Mouse (Mus musculus) neural tube, embryonic 15.5 days (tissue): ENCODE measurements at regions not wholly inside any gene's neighbourhood (a gene's known extent, or its start where the extent isn't known, plus 50 kb on each side); places are given as distances from the start of the nearest gene placed in this dataset.

ENCODE experiments used
- ATAC-seq: fragments of 200-750 bp; cut with Nextera tagmentation; 2 replicates; pipeline ENCODE4 v1.8.0; 2017; ENCODE audit warnings: mild to moderate bottlenecking, moderate TSS enrichment, moderate library complexity; ENCODE audit not compliant: low FRiP score
- H3K27ac ChIP-seq: fragments of 300-500 bp; sonication (generic); replicated peaks from 2 replicates; pipeline ENCODE4 v1.5.1; 2015; ENCODE audit warnings: mild to moderate bottlenecking, inconsistent platforms
- H3K27me3 ChIP-seq: fragments of 300-500 bp; sonication (generic); replicated peaks from 2 replicates; pipeline ENCODE4 v1.6.1; 2015; ENCODE audit warnings: inconsistent platforms
- H3K36me3 ChIP-seq: fragments of 300-500 bp; sonication (generic); 2 replicates; pipeline ENCODE4 v1.6.1; 2015; ENCODE audit warnings: inconsistent platforms
- H3K4me1 ChIP-seq: fragments of 300-500 bp; sonication (generic); 2 replicates; pipeline ENCODE4 v1.6.1; 2015; ENCODE audit warnings: inconsistent platforms
- H3K4me2 ChIP-seq: fragments of 300-500 bp; sonication (generic); 2 replicates; pipeline ENCODE4 v1.6.1; 2015; ENCODE audit warnings: inconsistent platforms, mild to moderate bottlenecking, moderate library complexity
- H3K4me3 ChIP-seq: fragments of 300-500 bp; sonication (generic); replicated peaks from 2 replicates; pipeline ENCODE4 v1.5.1; 2015; ENCODE audit warnings: mild to moderate bottlenecking, inconsistent platforms
- H3K9ac ChIP-seq: fragments of 300-500 bp; sonication (generic); replicated peaks from 2 replicates; pipeline ENCODE4 v1.6.1; 2015; ENCODE audit warnings: mild to moderate bottlenecking, inconsistent platforms
- H3K9me3 ChIP-seq: fragments of 300-500 bp; sonication (generic); replicated peaks from 2 replicates; pipeline ENCODE4 v1.6.1; 2016; ENCODE audit warnings: inconsistent platforms
- WGBS: fragments of 180-500 bp; shearing (Covaris S2); methylation state at CpG from one replicate; pipeline ENCODE4 v1.1.7; 2015; ENCODE audit warnings: mixed read lengths; 5-methylcytosine and 5-hydroxymethylcytosine counted together

- Histone ChIP-seq H3K4me1 (no peaks in the 10 kb centered on the region), H3K27me3 (no peaks in the 10 kb centered on the region), H3K36me3 (no peaks in the 10 kb centered on the region), H3K9me3 (no peaks in the 10 kb centered on the region), H3K4me2 (no peak overlapping the region), H3K9ac (no peak overlapping the region), H3K27ac (no peak overlapping the region), H3K4me3 (no peak overlapping the region)
- 96% methylated on average over 7 of the region's 7 CpGs for WGBS
- ATAC-seq = no peak
Observed at GRCm38 (mm10) chr7:133286836-133287235, 162.7 kb upstream of the Ctbp2 start.

GRCm38 (mm10) chr7:133286216-133286615 is 162.1 kb upstream of the Ctbp2 start:
- WGBS = 90% methylated on average over 5 of the region's 5 CpGs

GRCm38 (mm10) chr7:133262161-133262560 is 138.0 kb upstream of the Ctbp2 start:
- Histone ChIP-seq H3K4me1 (no peaks in the 10 kb centered on the region; the same call in 1 of the 2 replicates), H3K27ac (no peak overlapping the region), H3K9me3 (no peaks in the 10 kb centered on the region), H3K4me3 (no peak overlapping the region), H3K27me3 (no peaks in the 10 kb centered on the region), H3K9ac (no peak overlapping the region), H3K36me3 (no peaks in the 10 kb centered on the region), H3K4me2 (no peak overlapping the region)
- ATAC-seq = no peak
- WGBS = 82% methylated on average over 5 of the region's 5 CpGs

More at GRCm38 (mm10) chr7:133286216-133286615, 162.1 kb upstream of the Ctbp2 start:
- no peak for ATAC-seq
- no peaks in the 10 kb centered on the region for H3K36me3 ChIP-seq
- H3K27me3 ChIP-seq = no peaks in the 10 kb centered on the region
- no peak overlapping the region for H3K4me3 ChIP-seq
- no peaks in the 10 kb centered on the region for H3K4me1 ChIP-seq
- H3K9ac ChIP-seq = no peak overlapping the region
- no peak overlapping the region for H3K4me2 ChIP-seq
- no peak overlapping the region for H3K27ac ChIP-seq
- H3K9me3 ChIP-seq = no peaks in the 10 kb centered on the region

GRCm38 (mm10) chr7:133259143-133259542 is 135.0 kb upstream of the Ctbp2 start:
- no peak overlapping the region for H3K9ac ChIP-seq
- no peaks in the 10 kb centered on the region for H3K27me3 ChIP-seq
- H3K36me3 ChIP-seq = no peaks in the 10 kb centered on the region
- H3K4me3 ChIP-seq = no peak overlapping the region
- no peaks in the 10 kb centered on the region for H3K4me1 ChIP-seq
- no peak overlapping the region for H3K4me2 ChIP-seq
- H3K9me3 ChIP-seq = no peaks in the 10 kb centered on the region
- H3K27ac ChIP-seq = no peak overlapping the region
- ATAC-seq = no peak
- WGBS = 85% methylated on average over 7 of the region's 7 CpGs

- no peak for ATAC-seq
- Histone ChIP-seq H3K36me3 (no peaks in the 10 kb centered on the region), H3K4me3 (no peak overlapping the region), H3K27ac (no peak overlapping the region), H3K4me1 (no peaks in the 10 kb centered on the region), H3K4me2 (no peak overlapping the region), H3K9ac (no peak overlapping the region), H3K27me3 (no peaks in the 10 kb centered on the region), H3K9me3 (no peaks in the 10 kb centered on the region)
- 71% methylated on average over 5 of the region's 5 CpGs for WGBS
Observed at GRCm38 (mm10) chr7:133256831-133257230, 132.7 kb upstream of the Ctbp2 start.

GRCm38 (mm10) chr7:133244601-133245000 is 120.4 kb upstream of the Ctbp2 start:
- no peak for ATAC-seq
- no peak overlapping the region for H3K9ac ChIP-seq
- no peaks in the 10 kb centered on the region for H3K9me3 ChIP-seq

GRCm38 (mm10) chr7:133234326-133234725 is 110.2 kb upstream of the Ctbp2 start:
- peaks cover 16% of the 10 kb centered on the region for H3K4me1 ChIP-seq
- no peak overlapping the region for H3K4me2 ChIP-seq
- H3K9ac ChIP-seq = no peak overlapping the region
- no peaks in the 10 kb centered on the region for H3K9me3 ChIP-seq
- 78% methylated on average over 5 of the region's 5 CpGs for WGBS
- no peaks in the 10 kb centered on the region for H3K27me3 ChIP-seq
- no peak overlapping the region for H3K4me3 ChIP-seq
- no peak overlapping the region for H3K27ac ChIP-seq
- no peak for ATAC-seq
- H3K36me3 ChIP-seq = no peaks in the 10 kb centered on the region

More at GRCm38 (mm10) chr7:133244601-133245000, 120.4 kb upstream of the Ctbp2 start:
- Histone ChIP-seq H3K27me3 (no peaks in the 10 kb centered on the region), H3K27ac (no peak overlapping the region), H3K4me1 (peaks cover 5% of the 10 kb centered on the region), H3K4me3 (no peak overlapping the region), H3K4me2 (no peak overlapping the region), H3K36me3 (no peaks in the 10 kb centered on the region)
- WGBS = 29% methylated on average over 11 of the region's 11 CpGs

- H3K36me3 ChIP-seq = no peaks in the 10 kb centered on the region
- WGBS = 42% methylated on average over 10 of the region's 10 CpGs
- no peak overlapping the region for H3K9ac ChIP-seq
- 0 out of 2 replicates have a peak, but pooled peaks have one; percentile 28 for ATAC-seq
- no peak overlapping the region for H3K27ac ChIP-seq
- H3K4me2 ChIP-seq = no peak overlapping the region
- no peaks in the 10 kb centered on the region for H3K27me3 ChIP-seq
- H3K9me3 ChIP-seq = no peaks in the 10 kb centered on the region
- no peak overlapping the region for H3K4me3 ChIP-seq
- peaks cover 16% of the 10 kb centered on the region for H3K4me1 ChIP-seq
Observed at GRCm38 (mm10) chr7:133232889-133233441, 108.8 kb upstream of the Ctbp2 start.

GRCm38 (mm10) chr7:133230806-133231205 is 106.7 kb upstream of the Ctbp2 start:
- Histone ChIP-seq H3K4me3 (no peak overlapping the region), H3K4me1 (peaks cover 11% of the 10 kb centered on the region), H3K27ac (no peak overlapping the region), H3K27me3 (no peaks in the 10 kb centered on the region), H3K9me3 (no peaks in the 10 kb centered on the region), H3K36me3 (no peaks in the 10 kb centered on the region), H3K9ac (no peak overlapping the region), H3K4me2 (no peak overlapping the region)
- 65% methylated on average over 3 of the region's 3 CpGs for WGBS
- ATAC-seq = no peak

GRCm38 (mm10) chr7:133223948-133224652 is 99.9 kb upstream of the Ctbp2 start:
- Histone ChIP-seq H3K36me3 (no peaks in the 10 kb centered on the region), H3K27me3 (no peaks in the 10 kb centered on the region), H3K9me3 (no peaks in the 10 kb centered on the region), H3K9ac (no peak overlapping the region), H3K27ac (no peak overlapping the region), H3K4me1 (no peaks in the 10 kb centered on the region), H3K4me2 (no peak overlapping the region), H3K4me3 (no peak overlapping the region)
- WGBS = 58% methylated on average over 19 of the region's 19 CpGs
- ATAC-seq = no peak

GRCm38 (mm10) chr7:133212328-133212727 is 88.2 kb upstream of the Ctbp2 start:
- no peaks in the 10 kb centered on the region for H3K4me1 ChIP-seq
- no peaks in the 10 kb centered on the region for H3K36me3 ChIP-seq
- no peak for ATAC-seq
- H3K4me2 ChIP-seq = no peak overlapping the region
- no peak overlapping the region for H3K4me3 ChIP-seq
- no peaks in the 10 kb centered on the region for H3K27me3 ChIP-seq
- H3K27ac ChIP-seq = no peak overlapping the region
- H3K9ac ChIP-seq = no peak overlapping the region
- 66% methylated on average over 4 of the region's 4 CpGs for WGBS
- no peaks in the 10 kb centered on the region for H3K9me3 ChIP-seq

- H3K4me1 ChIP-seq = peaks cover 13% of the 10 kb centered on the region
- ATAC-seq = no peak
- H3K9me3 ChIP-seq = no peaks in the 10 kb centered on the region
- no peak overlapping the region for H3K27ac ChIP-seq
- WGBS = 7% methylated on average over 7 of the region's 7 CpGs
- no peak overlapping the region for H3K9ac ChIP-seq
- no peak overlapping the region for H3K4me3 ChIP-seq
- no peaks in the 10 kb centered on the region for H3K36me3 ChIP-seq
- no peaks in the 10 kb centered on the region for H3K27me3 ChIP-seq
- H3K4me2 ChIP-seq = no peak overlapping the region
Observed at GRCm38 (mm10) chr7:133205704-133206103, 81.5 kb upstream of the Ctbp2 start.
